Mouse (Mus musculus) frontal cortex, adult (tissue): ENCODE measurements around the gene Adat1.
A peak's percentile ranks its signal among the peaks of the same experiment; 100 is the strongest.

Experiments used
- ATAC-seq: cut with Nextera tagmentation; 2 replicates; pipeline ENCODE4 v1.9.2; 2017; ENCODE audit warnings: mild to moderate bottlenecking, moderate library complexity, mixed read lengths; ENCODE audit not compliant: low TSS enrichment

The Adat1 gene

GRCm38 (mm10) chr8:111968541-111968940 is 23.6 kb downstream of the Adat1 start:
- no peak for ATAC-seq

GRCm38 (mm10) chr8:111967246-111967870 is 24.7 kb downstream of the Adat1 start:
- no peak for ATAC-seq

DNA sequence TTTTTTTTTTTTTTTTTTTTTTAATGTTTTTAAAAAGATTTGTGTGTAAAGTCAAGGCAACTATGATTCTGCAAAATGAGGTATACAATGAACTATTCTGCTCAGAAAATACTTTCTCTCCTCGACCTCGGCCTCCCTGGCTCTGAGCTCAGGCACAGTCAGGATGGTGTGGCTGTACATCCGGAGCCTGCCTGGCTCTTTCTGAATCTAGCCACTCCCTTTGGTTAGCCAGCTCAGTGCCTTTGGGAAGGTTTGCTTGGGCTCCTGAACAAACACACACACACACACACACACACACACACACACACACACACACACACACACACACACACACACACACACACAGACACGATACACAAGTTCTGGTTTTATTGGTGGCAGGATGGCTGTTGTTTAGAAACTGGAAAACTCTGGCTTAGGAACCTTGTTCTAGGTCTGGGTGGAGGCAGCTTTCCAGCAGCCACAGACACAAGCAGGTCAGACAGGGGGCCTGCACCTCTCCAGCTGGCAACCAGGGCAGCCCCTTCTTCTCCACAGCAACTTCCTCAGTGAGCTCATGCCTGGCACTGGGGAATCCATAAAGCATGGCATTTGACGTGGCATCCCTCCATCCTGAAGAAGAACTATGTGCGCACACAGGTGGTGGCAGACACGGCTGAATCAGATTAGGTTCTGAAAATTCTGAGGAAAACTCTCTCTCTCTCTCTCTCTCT is 27.1 kb downstream of the Adat1 start:
- no peak for ATAC-seq

GRCm38 (mm10) chr8:111964351-111964750 is 27.8 kb downstream of the Adat1 start:
- ATAC-seq = peak; percentile 68

DNA sequence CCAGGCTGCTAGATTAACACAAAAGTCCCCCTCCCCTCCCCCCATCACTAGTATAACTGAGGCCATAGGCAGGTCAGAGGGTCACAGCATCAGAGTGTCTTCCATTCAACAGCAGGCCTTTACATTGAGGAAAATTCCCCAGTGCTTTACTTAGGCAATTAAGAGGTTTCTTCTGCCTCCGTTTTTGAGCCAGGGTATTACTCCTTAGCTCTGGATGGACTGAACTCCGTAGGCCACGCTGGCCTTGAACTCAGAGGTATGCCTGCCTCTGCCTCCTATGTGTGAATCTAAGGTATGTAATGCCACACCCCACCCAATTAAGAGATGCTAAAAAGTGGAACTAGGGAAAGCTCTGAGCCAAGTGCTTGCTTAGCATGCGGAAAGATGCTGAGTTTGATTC is 28.6 kb downstream of the Adat1 start:
- no peak for ATAC-seq

GRCm38 (mm10) chr8:111963091-111963490 is 29.0 kb downstream of the Adat1 start:
- no peak for ATAC-seq

GRCm38 (mm10) chr8:111962589-111962988 is 29.5 kb downstream of the Adat1 start:
- ATAC-seq = no peak

DNA sequence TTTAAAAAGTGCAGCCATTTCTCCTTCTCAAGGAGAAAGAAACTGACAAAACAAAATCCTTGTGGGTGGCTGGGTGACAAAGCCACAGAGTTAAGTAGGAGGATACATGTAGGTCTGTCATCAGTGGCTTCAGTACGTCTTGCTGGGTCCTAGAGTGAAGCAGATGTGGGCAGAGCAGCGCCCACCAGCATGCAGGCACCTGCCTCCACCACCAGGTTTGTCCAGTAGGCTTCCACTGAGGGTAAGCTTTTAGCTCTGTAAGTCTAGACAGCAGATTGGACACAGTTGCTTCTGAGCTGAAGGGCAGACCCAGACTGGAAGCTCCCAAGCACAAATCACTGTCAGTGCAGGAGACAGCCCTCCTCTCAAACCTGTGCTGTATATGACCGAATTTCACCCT is 30.8 kb downstream of the Adat1 start:
- no peak for ATAC-seq

DNA sequence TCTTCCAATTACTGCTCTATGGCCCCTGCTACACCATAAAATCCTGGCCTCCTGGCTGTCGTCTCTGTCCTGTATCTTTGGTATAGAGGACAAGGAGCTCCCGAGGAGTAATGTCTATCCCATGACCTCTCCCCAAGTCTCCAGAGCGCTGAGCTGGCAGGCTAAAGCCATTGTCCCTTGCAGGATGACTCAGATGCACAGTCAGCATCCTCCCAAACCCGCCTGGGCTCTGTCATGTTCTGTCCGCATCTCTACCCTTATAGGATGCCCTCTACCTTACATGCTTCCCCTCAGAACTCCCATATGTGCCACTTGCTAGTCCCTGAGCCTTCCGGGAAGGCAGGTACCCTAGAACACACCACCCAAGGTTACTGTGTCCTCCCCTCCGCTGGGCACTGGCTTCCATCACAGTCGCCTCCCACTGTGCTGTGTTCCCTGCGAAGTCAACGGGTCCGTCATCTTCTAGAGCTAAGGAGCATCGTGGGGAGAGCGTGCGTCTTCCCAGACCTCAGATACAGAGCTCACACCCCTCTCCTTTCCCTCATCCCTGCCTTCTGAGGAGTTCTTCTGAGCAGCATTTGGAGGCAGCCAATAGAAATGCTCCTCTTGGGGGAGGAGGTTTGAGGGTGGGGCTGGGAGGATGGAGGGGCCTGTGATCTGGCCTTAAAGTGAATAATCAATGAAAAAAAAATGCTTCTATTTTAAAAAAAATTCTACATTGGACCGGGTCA is 31.3 kb downstream of the Adat1 start:
- ATAC-seq = 0 out of 2 replicates have a peak, but pooled peaks have one; percentile 14

DNA sequence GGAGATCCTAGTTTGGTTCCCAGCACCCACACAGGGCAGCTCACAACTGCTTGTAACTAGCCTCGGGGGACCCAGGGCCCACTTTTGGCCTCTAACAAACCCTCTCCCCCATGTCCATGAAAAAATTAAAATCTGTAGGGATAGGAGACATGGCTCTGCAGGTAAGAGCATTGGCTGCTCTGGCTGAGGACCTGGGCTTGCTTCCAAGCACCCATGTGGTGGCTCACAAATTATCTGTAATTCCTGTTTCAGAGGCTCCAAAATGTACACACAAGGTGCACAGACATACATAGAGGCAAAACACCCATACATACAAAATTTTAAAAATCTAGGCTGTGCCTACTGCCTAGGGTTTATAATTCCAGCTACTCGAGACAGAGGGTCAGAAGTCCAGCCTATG is 34.9 kb downstream of the Adat1 start:
- ATAC-seq = no peak

GRCm38 (mm10) chr8:111955879-111956278 is 36.2 kb downstream of the Adat1 start:
- no peak for ATAC-seq

DNA sequence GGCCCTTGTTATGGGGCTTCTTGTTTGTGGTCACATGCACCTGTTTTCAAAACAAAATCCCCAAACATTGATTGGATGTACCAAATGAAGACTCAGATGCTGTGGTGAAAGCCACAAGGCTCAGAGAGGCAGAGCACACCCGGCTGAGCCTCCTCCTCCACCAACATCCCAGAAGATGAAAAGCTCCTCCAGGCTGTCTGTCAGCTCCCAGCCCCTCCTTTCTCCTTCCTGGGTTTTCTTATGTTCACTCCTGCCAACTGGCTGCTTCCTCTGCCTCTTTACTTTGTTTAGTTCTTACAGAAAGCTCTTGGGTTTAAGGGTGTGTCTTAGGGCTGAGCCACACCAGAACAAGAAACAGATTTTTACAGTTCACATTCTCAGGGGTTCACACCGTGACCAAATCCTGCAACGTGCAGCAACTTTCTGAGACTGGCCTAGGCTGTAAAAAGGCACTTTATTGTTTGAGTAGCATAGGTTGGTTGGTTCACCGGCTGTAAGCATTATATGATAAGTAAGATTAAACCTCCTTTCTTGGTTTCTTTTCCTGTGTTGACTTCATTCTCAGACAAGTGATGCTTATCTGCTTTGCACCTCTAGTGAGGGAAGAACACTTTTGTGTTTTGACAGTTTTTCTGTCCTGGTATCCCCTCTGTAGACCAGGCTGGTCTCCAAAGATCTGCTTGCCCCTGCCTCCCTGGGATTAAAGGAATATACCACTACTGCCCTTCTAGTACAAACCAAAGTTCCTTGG is 37.1 kb downstream of the Adat1 start:
- ATAC-seq = no peak

- no peak for ATAC-seq
Measured at GRCm38 (mm10) chr8:111951936-111952335, 40.2 kb downstream of the Adat1 start.

- ATAC-seq = peak; percentile 95
Measured at GRCm38 (mm10) chr8:111951317-111951716, 40.8 kb downstream of the Adat1 start.

GRCm38 (mm10) chr8:111950846-111951245 is 41.3 kb downstream of the Adat1 start:
- ATAC-seq = no peak

DNA sequence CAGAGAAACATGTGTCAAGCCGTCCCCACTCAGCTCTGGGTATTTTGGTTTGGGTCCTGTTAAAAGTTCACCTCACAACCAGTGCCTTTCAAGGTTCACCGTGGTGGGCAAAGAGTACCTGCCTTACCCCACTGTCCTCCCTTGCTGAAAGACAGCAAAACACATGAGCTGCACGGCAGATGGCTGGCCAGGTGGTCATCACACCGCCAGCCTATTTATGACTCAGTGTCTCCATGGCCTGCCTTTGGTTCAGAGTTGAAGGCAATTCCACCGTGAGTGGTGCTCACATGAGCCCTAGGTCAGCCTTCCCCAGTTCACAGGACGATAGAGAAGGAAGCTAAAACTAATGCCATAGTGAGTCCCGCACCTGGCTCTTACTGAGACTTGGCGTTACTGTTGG is 44.1 kb downstream of the Adat1 start:
- no peak for ATAC-seq

DNA sequence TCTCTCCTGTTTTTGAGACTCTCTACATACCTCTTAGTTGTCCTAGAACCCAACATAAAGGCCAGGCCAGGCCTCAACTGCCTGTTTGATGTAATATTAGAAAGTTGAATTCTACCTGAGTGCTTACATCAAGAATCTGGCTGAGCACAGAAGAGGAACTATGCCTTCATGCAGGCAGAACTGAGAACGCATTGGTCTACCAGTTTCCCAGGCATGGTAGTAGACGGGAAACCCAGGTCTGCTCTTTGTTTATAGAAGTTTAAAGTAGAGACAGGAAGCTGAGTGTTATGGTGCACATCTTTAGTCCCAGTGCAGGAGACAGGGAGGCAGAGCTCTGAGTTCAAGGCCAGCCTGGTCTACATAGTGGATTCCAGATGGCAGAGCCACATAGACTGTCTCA is 45.0 kb downstream of the Adat1 start:
- ATAC-seq = no peak

GRCm38 (mm10) chr8:111943544-111943943 is 48.6 kb downstream of the Adat1 start:
- no peak for ATAC-seq

GRCm38 (mm10) chr8:111941101-111941454 is 51.0 kb downstream of the Adat1 start:
- peak; percentile 15 for ATAC-seq

DNA sequence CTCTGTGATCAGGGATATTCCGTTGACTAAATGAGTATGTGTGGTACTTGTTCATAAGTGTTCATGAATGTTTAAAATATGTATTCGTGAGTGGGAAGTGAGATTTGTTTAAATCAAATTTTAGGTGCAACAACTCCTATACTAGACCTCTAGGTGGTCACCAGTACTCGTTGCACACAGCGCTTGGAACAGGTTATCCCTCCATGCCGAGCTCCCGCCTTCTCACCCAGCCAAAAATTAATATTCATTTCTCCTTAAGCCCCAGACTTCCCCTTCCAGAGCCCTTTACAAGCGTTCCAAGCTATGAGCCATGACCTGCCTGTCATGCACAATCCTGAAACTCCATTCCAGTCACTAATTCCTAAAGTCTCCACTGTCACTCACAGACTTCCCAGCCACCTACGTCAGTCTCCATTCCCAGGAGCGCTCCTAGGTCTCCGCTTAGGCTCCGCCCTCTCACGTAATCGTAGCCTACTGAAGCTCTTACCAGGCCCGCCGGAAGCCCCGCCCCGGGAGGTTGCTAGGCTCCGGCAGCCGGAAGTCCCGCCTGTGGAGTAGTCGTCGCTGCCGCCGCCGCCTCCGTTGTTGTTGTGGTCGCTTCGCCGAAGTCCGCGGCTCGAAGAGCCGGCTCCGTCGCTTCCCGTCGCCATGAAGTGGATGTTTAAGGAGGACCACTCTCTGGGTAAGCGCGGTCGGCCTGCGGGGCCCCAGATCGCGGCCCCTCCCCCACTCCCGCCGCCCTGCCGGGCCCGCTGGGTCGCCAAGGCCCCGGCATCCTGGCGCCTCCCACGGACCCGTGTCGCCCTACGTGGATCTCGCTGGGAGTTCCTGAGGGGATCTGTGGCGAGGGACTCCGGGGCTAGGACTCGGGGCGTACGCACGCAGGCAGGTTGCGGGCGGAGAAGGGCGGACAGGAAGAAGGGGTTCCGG is 51.7 kb downstream of the Adat1 start, which contains the start of gene Gabarapl2:
Gene Gabarapl2, plus strand, starts transcription at position 533 of the 930 bp plus-strand sequence.
- peak; percentile 98 for ATAC-seq
